Mouse (Mus musculus) intestine, embryonic 16.5 days (tissue): ENCODE measurements around the gene Lcp2. TPM values are rescaled to one million over a fixed set of nuclear protein-coding genes. Genes with fewer than 3 reads are reported as not detected.

Source experiments
- ATAC-seq: fragments of 200-750 bp; cut with Nextera tagmentation; 2 replicates; pipeline ENCODE4 v1.8.0; 2017; ENCODE audit warnings: moderate TSS enrichment, moderate library complexity
- H3K27ac ChIP-seq: fragments of 300-500 bp; sonication (generic); 2 replicates; pipeline ENCODE4 v1.5.1; 2014; ENCODE audit warnings: mild to moderate bottlenecking, low read length
- H3K27me3 ChIP-seq: fragments of 300-500 bp; sonication (generic); replicated peaks from 2 replicates; pipeline ENCODE4 v1.6.1; 2014; ENCODE audit warnings: low read length, control low read depth, mixed read lengths; ENCODE audit not compliant: control insufficient read depth, insufficient read depth
- H3K36me3 ChIP-seq: fragments of 300-500 bp; sonication (generic); 2 replicates; pipeline ENCODE4 v1.6.1; 2014; ENCODE audit warnings: low read length, control low read depth; ENCODE audit not compliant: control insufficient read depth, insufficient read depth
- H3K4me1 ChIP-seq: fragments of 300-500 bp; sonication (generic); 2 replicates; pipeline ENCODE4 v1.6.1; 2014; ENCODE audit warnings: low read length, control low read depth, mixed read lengths; ENCODE audit not compliant: control insufficient read depth, insufficient read depth
- H3K4me2 ChIP-seq: fragments of 300-500 bp; sonication (generic); 2 replicates; pipeline ENCODE4 v1.6.1; 2014; ENCODE audit warnings: low read depth, low read length, control low read depth
- H3K4me3 ChIP-seq: fragments of 300-500 bp; sonication (generic); 2 replicates; pipeline ENCODE4 v1.5.1; 2014; ENCODE audit warnings: mild to moderate bottlenecking, low read length
- H3K9ac ChIP-seq: fragments of 300-500 bp; sonication (generic); 2 replicates; pipeline ENCODE4 v1.6.1; 2014; ENCODE audit warnings: low read depth, low read length
- H3K9me3 ChIP-seq: fragments of 300-500 bp; sonication (generic); 2 replicates; pipeline ENCODE4 v1.6.1; 2016; ENCODE audit warnings: low read length, control low read depth; ENCODE audit not compliant: control insufficient read depth
- WGBS: fragments of 180-500 bp; shearing (Covaris S2); extraction: QIAGEN DNeasy Blood & Tissue Kit; methylation state at CpG from one replicate; pipeline ENCODE4 v1.1.7; 2014; 5-methylcytosine and 5-hydroxymethylcytosine counted together
- polyA plus RNA-seq: library from polyadenylated mRNA; unstranded; fragments of >200 nt; fragmentation: Nextera tagmentation; extraction: Ambion mirVana; gene quantifications from 2 replicates; pipeline ENCODE4 v1.2.1, GENCODE M21; 2015

Gene Lcp2
- polyA plus RNA-seq, 1 experiment from 2014 or later: 4.1 TPM

DNA sequence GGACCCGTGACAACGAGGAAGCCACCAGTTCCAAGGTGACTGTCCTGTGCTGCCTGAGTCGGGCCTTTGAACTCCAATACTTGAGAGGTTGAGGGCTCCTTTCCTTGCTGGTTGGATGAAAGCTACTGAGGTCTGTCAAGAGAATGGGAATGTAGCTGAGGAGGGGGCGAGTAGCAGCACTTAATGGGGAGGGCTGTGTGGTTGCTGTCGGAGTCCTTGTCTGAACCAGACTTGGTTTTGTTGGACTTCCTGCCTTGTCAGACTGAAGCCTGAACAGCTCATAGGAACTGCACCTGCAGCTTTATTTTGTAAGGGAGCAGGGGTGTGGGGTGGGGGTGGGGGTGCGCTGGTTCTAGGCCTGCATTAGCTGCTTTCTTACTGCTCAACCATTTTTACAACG is 31.9 kb downstream of the Lcp2 start:
- no peaks in the 10 kb centered on the region for H3K9me3 ChIP-seq
- no peaks in the 10 kb centered on the region for H3K27me3 ChIP-seq
- WGBS: 84% methylated on average over 7 of the region's 7 CpGs
- no peak for ATAC-seq
- H3K4me3 ChIP-seq: no peak overlapping the region
- H3K9ac ChIP-seq: no peak overlapping the region
- H3K4me2 ChIP-seq: no peak overlapping the region
- H3K36me3 ChIP-seq: no peaks in the 10 kb centered on the region
- no peaks in the 10 kb centered on the region for H3K4me1 ChIP-seq
- H3K27ac ChIP-seq: no peak overlapping the region

DNA sequence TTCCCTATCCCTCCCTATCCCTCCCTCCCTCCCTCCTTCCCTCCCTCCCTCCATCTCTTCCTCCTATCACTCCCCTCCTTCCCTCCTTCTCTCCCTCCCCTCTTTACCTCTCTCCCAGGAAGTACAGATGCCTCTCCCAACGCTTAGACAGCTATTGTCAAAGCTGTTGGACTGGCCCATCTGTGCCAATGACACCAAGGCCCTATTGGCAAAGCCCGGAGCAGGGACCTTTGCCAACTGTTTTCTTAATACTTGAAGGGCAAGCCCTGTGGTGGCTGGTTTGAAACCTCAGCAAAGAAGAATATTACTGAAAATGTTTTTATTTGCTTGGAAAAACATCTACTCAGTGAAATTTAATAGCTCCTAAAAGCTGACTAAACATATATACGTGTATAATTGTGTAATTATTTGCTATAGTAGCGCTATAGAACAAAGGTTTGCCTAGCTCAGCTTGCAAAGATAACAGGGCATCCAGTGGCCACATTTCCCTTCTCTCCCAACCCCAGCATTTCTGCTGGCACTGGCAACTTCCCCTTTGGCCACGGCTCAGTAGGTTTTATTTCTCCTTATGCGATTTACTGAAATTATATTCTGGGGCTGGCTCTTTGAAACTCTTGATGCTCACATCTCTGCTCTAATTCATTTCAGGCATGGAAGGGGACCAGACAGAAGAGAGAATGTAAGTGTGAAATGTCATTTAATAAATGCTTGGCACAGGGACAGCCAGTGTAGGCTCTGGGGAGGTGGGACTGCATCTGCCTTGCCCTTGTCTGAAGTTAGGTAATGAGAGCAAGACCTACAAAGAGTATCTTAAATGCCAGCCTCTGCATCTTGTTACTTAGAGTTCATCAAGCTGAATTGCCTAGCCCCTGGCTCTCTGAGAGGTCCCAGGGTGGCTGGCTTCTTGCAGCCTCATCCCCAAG is 33.1 kb downstream of the Lcp2 start:
- Histone ChIP-seq H3K9ac (no peak overlapping the region), H3K27me3 (no peaks in the 10 kb centered on the region), H3K27ac (no peak overlapping the region), H3K36me3 (no peaks in the 10 kb centered on the region), H3K9me3 (no peaks in the 10 kb centered on the region), H3K4me2 (no peak overlapping the region), H3K4me3 (no peak overlapping the region), H3K4me1 (no peaks in the 10 kb centered on the region)
- no peak for ATAC-seq
- 67% methylated on average over 6 of the region's 6 CpGs for WGBS

DNA sequence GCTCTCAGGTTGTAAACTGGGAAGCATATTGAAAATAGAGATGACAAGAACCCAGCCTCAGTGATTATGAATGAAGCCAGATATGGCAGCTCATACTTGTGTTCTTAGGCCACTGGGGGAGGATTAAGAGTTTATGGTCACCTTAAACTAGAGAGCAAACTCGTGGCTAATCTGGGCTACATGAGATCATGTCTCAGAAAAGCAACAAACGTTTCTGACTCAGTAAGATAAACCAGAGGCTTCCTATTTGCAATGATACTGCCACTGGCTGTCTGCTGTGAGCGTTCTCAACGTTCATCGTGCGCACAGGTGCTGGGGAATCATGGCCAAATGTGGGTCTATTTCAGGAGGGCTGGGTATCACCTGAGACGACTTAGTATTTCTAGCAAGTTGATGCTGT is 37.1 kb downstream of the Lcp2 start:
- H3K4me2 ChIP-seq: no peak overlapping the region
- no peaks in the 10 kb centered on the region for H3K27me3 ChIP-seq
- no peak overlapping the region for H3K4me3 ChIP-seq
- H3K36me3 ChIP-seq: no peaks in the 10 kb centered on the region
- no peak overlapping the region for H3K9ac ChIP-seq
- H3K27ac ChIP-seq: no peak overlapping the region
- H3K9me3 ChIP-seq: no peaks in the 10 kb centered on the region
- no peak for ATAC-seq
- no peaks in the 10 kb centered on the region for H3K4me1 ChIP-seq
- WGBS: 61% methylated on average over 7 of the region's 7 CpGs

DNA sequence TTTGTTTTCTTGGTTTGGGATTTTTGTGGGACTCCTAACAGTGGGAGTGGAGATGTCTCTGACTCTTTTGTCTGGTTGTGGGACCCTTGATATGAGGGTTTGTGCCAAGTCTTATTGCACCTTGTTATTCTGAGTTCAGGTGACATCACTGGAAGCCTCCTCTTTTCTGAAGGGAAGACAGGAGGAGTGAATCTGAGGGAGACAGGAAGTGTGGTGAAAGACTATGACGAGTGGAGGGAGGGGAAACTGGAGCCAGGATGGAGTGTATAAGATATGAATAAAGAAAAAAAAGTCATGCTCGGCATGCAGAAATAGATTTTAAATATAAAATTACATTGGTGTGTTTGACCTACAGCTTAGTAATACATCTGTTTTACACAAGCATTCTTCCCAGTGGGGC is 37.9 kb downstream of the Lcp2 start:
- H3K27me3 ChIP-seq: no peaks in the 10 kb centered on the region
- no peak overlapping the region for H3K4me2 ChIP-seq
- no peaks in the 10 kb centered on the region for H3K9me3 ChIP-seq
- no peak overlapping the region for H3K27ac ChIP-seq
- no peak overlapping the region for H3K4me3 ChIP-seq
- H3K4me1 ChIP-seq: no peaks in the 10 kb centered on the region
- no peak for ATAC-seq
- H3K9ac ChIP-seq: no peak overlapping the region
- WGBS: 50% methylated on average over 2 of the region's 2 CpGs
- no peaks in the 10 kb centered on the region for H3K36me3 ChIP-seq

DNA sequence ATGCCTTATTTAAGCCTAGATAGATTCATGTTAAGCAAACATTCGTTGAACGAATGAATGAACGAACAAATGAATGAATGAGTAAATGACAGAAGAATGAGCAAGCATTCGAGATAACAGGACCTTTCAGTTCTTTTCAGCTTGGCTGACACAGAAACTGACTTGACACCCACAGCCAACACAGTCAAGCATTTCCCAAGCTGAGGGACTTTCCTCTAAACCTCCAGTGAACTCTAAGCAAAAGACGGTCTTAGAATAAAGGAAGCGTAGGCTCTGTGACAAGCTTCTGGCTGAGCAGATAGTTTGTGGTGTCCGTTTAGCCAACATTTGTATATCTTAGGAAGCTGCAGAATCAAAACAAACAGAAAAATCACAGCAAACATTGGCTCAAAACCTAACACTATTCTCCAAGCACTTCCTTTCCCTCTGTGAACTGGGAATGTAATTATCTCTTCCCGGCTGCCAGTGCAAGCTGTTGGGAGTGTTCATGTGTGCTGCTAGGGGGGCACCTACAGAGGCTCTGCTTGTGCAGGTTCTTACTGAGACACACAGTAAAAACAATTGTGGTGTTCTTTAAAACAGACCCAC is 39.5 kb downstream of the Lcp2 start:
- Histone ChIP-seq H3K36me3 (no peaks in the 10 kb centered on the region), H3K4me1 (no peaks in the 10 kb centered on the region), H3K4me3 (no peak overlapping the region), H3K27me3 (no peaks in the 10 kb centered on the region), H3K27ac (no peak overlapping the region), H3K9me3 (no peaks in the 10 kb centered on the region), H3K4me2 (no peak overlapping the region), H3K9ac (no peak overlapping the region)
- no peak for ATAC-seq
- 64% methylated on average over 8 of the region's 8 CpGs for WGBS

DNA sequence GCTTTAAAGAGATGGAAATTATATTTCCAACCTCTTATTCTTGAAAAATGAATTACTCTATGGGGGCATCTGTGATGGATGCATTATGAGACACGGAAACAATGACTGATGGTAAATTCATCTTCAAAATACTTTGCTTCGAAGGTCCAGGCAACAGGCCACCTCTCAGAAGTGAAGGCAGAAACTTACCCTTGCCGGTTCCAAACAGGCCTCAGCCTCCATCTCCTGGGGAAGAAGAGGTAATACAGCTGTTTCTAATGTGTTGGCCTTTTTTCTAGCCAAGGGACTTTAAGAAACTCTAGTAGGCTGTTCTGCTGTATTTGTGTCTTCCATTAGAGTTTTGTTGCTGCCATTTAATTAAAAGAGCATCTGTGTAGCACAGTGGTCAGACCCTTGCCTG is 40.3 kb downstream of the Lcp2 start:
- Histone ChIP-seq H3K4me3 (no peak overlapping the region), H3K27me3 (no peaks in the 10 kb centered on the region), H3K36me3 (no peaks in the 10 kb centered on the region), H3K4me2 (no peak overlapping the region), H3K4me1 (no peaks in the 10 kb centered on the region), H3K9me3 (no peaks in the 10 kb centered on the region), H3K9ac (no peak overlapping the region), H3K27ac (no peak overlapping the region)
- ATAC-seq: no peak
- 61% methylated on average over 3 of the region's 3 CpGs for WGBS

DNA sequence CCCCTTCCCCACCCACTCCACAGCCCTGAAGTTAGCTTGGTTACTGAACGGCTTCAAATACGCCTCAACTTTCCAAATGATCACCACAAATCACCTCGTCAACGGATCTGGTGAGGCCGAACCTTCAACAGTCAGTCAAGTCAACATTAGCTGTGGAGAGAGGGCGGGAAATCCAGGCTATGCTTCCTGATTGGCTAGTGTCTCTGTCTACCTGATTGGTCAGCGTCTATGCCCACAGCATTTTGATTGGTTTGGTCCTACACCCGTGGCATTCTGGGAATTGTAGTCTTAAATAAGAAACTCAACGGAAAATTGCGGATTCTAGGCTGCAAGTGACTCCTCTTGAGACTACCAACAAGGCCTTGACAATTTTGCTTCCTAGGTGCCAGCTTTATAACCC is 51.7 kb downstream of the Lcp2 start, which contains the start of gene 4930469K13Rik:
Gene 4930469K13Rik, minus strand, starts transcription at position 133 of the 400 bp plus-strand sequence.
- H3K4me2 ChIP-seq: no peak within 1 kb of the TSS
- no peak within 1 kb of the TSS for H3K27ac ChIP-seq
- no peak for ATAC-seq
- H3K9me3 ChIP-seq: no peaks in the 10 kb centered on the region
- H3K4me1 ChIP-seq: no peaks in the 10 kb centered on the region
- H3K36me3 ChIP-seq: no peaks in the 10 kb centered on the region
- H3K27me3 ChIP-seq: no peaks in the 10 kb centered on the region
- no peak within 1 kb of the TSS for H3K9ac ChIP-seq
- 84% methylated on average over 10 of the region's 10 CpGs for WGBS
- H3K4me3 ChIP-seq: no peak within 1 kb of the TSS

DNA sequence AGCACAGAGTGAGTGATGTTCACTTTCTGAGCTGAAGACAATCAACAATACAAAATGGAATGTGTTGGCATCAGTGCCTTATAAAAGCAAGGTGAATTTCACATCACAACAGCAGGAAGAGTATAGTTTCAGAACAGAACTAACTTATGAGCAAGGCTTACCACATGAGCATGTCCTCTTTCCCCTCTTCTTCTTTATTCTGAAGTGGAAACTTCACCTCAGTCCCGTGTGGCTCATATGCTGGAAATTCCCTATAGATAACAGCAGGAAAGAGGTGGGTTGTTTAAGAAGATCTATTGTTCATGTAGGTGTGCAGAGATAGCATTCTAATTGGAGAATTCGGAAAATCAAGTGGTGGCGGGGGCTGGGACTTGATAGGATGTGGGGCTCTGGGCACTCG is 55.1 kb downstream of the Lcp2 start:
- Histone ChIP-seq H3K9me3 (no peaks in the 10 kb centered on the region), H3K36me3 (no peaks in the 10 kb centered on the region), H3K4me3 (no peak overlapping the region), H3K4me1 (no peaks in the 10 kb centered on the region), H3K4me2 (no peak overlapping the region), H3K9ac (no peak overlapping the region), H3K27ac (no peak overlapping the region), H3K27me3 (no peaks in the 10 kb centered on the region)
- no peak for ATAC-seq
- WGBS: 84% methylated on average over 4 of the region's 4 CpGs

DNA sequence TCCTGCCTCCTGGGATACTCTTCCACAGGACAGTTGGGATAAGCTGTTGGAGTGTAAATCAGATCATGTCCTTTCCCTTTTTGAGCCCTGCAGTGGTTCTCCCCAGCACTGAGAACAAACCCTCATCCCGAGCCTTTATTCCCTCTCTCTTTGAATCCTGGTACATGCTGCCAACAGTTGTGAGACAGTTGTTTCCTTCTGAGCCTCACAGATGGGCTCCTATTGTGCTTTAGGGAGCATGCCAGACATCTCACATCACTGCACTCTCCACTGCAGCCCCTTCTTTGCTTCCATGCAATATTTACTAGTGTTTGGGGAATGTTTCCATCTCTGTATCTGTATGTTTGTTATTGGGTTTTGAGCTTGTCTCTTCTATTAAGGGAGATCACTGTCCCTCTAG is 58.2 kb downstream of the Lcp2 start:
- no peak for ATAC-seq
- WGBS: 49% methylated on average over 1 of the region's 1 CpGs
- H3K9ac ChIP-seq: no peak overlapping the region
- no peaks in the 10 kb centered on the region for H3K27me3 ChIP-seq
- H3K4me3 ChIP-seq: no peak overlapping the region
- no peaks in the 10 kb centered on the region for H3K9me3 ChIP-seq
- no peaks in the 10 kb centered on the region for H3K36me3 ChIP-seq
- H3K4me1 ChIP-seq: no peaks in the 10 kb centered on the region
- H3K4me2 ChIP-seq: no peak overlapping the region
- no peak overlapping the region for H3K27ac ChIP-seq
